Mouse (Mus musculus): ENCODE results near the gene P4hb. TPM values are rescaled to one million over a fixed set of nuclear protein-coding genes. Genes with fewer than 3 reads are reported as not detected.
A peak's percentile ranks its signal among the peaks of the same experiment; 100 is the strongest.
"Not testable (repeated sequence)": the region's sequence is repeated elsewhere in the genome, so short reads cannot be mapped to it uniquely, and the experiment has no call there.

The P4hb gene
- polyA plus RNA-seq, 1 experiment from 2014 or later = 640 TPM

- Histone ChIP-seq H3K4me3 (ENCODE audit: low read depth, low read length) (no peak overlapping the region), H3K9me3 (ENCODE audit: control insufficient read depth, low read length) (no peaks in the 10 kb centered on the region), H3K4me2 (ENCODE audit: low read depth, severe bottlenecking) (no peak overlapping the region), H3K4me1 (ENCODE audit: control insufficient read depth, insufficient read depth, low read length) (peaks cover 6% of the 10 kb centered on the region; the same call in 1 of the 2 replicates), H3K27ac (replicated peaks; ENCODE audit: low read depth, low read length) (no peak overlapping the region; the same call in 1 of the 2 replicates), H3K27me3 (ENCODE audit: control insufficient read depth, insufficient read depth, low read length) (no peaks in the 10 kb centered on the region), H3K9ac (ENCODE audit: low read length) (no peak overlapping the region), H3K36me3 (ENCODE audit: control insufficient read depth, insufficient read depth, low read length) (no peaks in the 10 kb centered on the region)
- ATAC-seq (ENCODE audit: insufficient number of reproducible peaks, low FRiP score, low TSS enrichment, low read depth) (no peak), DNase-seq (ENCODE audit: low spot score) (no peak)
- 76% methylated on average over 9 of the region's 9 CpGs for WGBS
Measured at GRCm38 (mm10) chr11:120520498-120520897, 52.6 kb downstream of the P4hb start.

GRCm38 (mm10) chr11:120519738-120520137 is 53.3 kb downstream of the P4hb start:
- no peak overlapping the region for H3K27ac ChIP-seq (replicated peaks; ENCODE audit: low read depth, low read length)
- H3K4me1 ChIP-seq (ENCODE audit: control insufficient read depth, insufficient read depth, low read length) = peaks cover 6% of the 10 kb centered on the region; the same call in 1 of the 2 replicates
- ATAC-seq (ENCODE audit: insufficient number of reproducible peaks, low FRiP score, low TSS enrichment, low read depth) (no peak), DNase-seq (ENCODE audit: low spot score) (peak; percentile 46)
- H3K9ac ChIP-seq (ENCODE audit: low read length) = peak overlapping the region; percentile 17; the same call in 1 of the 2 replicates
- H3K4me2 ChIP-seq (ENCODE audit: low read depth, severe bottlenecking) = no peak overlapping the region
- H3K9me3 ChIP-seq (ENCODE audit: control insufficient read depth, low read length) = no peaks in the 10 kb centered on the region
- H3K27me3 ChIP-seq (ENCODE audit: control insufficient read depth, insufficient read depth, low read length) = no peaks in the 10 kb centered on the region
- no peaks in the 10 kb centered on the region for H3K36me3 ChIP-seq (ENCODE audit: control insufficient read depth, insufficient read depth, low read length)
- 34% methylated on average over 9 of the region's 9 CpGs for WGBS
- no peak overlapping the region for H3K4me3 ChIP-seq (ENCODE audit: low read depth, low read length)

- DNase-seq (ENCODE audit: low spot score) = no peak
- no peak overlapping the region for H3K27ac ChIP-seq (replicated peaks; ENCODE audit: low read depth, low read length)
- peaks cover 6% of the 10 kb centered on the region; the same call in 1 of the 2 replicates for H3K4me1 ChIP-seq (ENCODE audit: control insufficient read depth, insufficient read depth, low read length)
- no peak for ATAC-seq (ENCODE audit: insufficient number of reproducible peaks, low FRiP score, low TSS enrichment, low read depth)
- 77% methylated on average over 6 of the region's 6 CpGs for WGBS
- H3K36me3 ChIP-seq (ENCODE audit: control insufficient read depth, insufficient read depth, low read length) = no peaks in the 10 kb centered on the region
- no peaks in the 10 kb centered on the region for H3K27me3 ChIP-seq (ENCODE audit: control insufficient read depth, insufficient read depth, low read length)
- H3K9ac ChIP-seq (ENCODE audit: low read length) = no peak overlapping the region
- H3K4me3 ChIP-seq (ENCODE audit: low read depth, low read length) = no peak overlapping the region
- no peaks in the 10 kb centered on the region for H3K9me3 ChIP-seq (ENCODE audit: control insufficient read depth, low read length)
- no peak overlapping the region for H3K4me2 ChIP-seq (ENCODE audit: low read depth, severe bottlenecking)
Measured at GRCm38 (mm10) chr11:120518558-120518957, 54.5 kb downstream of the P4hb start.

- H3K36me3 ChIP-seq (ENCODE audit: control insufficient read depth, insufficient read depth, low read length) = no peaks in the 10 kb centered on the region
- peaks cover 6% of the 10 kb centered on the region; the same call in 1 of the 2 replicates for H3K4me1 ChIP-seq (ENCODE audit: control insufficient read depth, insufficient read depth, low read length)
- no peak overlapping the region for H3K27ac ChIP-seq (replicated peaks; ENCODE audit: low read depth, low read length)
- no peak for DNase-seq (ENCODE audit: low spot score)
- WGBS = 65% methylated on average over 6 of the region's 6 CpGs
- no peaks in the 10 kb centered on the region for H3K9me3 ChIP-seq (ENCODE audit: control insufficient read depth, low read length)
- H3K4me3 ChIP-seq (ENCODE audit: low read depth, low read length) = no peak overlapping the region
- no peak for ATAC-seq (ENCODE audit: insufficient number of reproducible peaks, low FRiP score, low TSS enrichment, low read depth)
- no peak overlapping the region for H3K9ac ChIP-seq (ENCODE audit: low read length)
- no peaks in the 10 kb centered on the region for H3K27me3 ChIP-seq (ENCODE audit: control insufficient read depth, insufficient read depth, low read length)
- no peak overlapping the region for H3K4me2 ChIP-seq (ENCODE audit: low read depth, severe bottlenecking)
Measured at GRCm38 (mm10) chr11:120518027-120518426, 55.0 kb downstream of the P4hb start.

- no peak overlapping the region for H3K27ac ChIP-seq (replicated peaks; ENCODE audit: low read depth, low read length)
- no peaks in the 10 kb centered on the region for H3K27me3 ChIP-seq (ENCODE audit: control insufficient read depth, insufficient read depth, low read length)
- WGBS = 88% methylated on average over 4 of the region's 4 CpGs
- H3K4me1 ChIP-seq (ENCODE audit: control insufficient read depth, insufficient read depth, low read length) = peaks cover 6% of the 10 kb centered on the region; the same call in 1 of the 2 replicates
- no peaks in the 10 kb centered on the region for H3K9me3 ChIP-seq (ENCODE audit: control insufficient read depth, low read length)
- no peaks in the 10 kb centered on the region for H3K36me3 ChIP-seq (ENCODE audit: control insufficient read depth, insufficient read depth, low read length)
- H3K9ac ChIP-seq (ENCODE audit: low read length) = no peak overlapping the region
- ATAC-seq (ENCODE audit: insufficient number of reproducible peaks, low FRiP score, low TSS enrichment, low read depth) (no peak), DNase-seq (ENCODE audit: low spot score) (no peak)
- no peak overlapping the region for H3K4me3 ChIP-seq (ENCODE audit: low read depth, low read length)
- H3K4me2 ChIP-seq (ENCODE audit: low read depth, severe bottlenecking) = no peak overlapping the region
Measured at GRCm38 (mm10) chr11:120517147-120517546, 55.9 kb downstream of the P4hb start.

- peaks cover 8% of the 10 kb centered on the region for H3K4me1 ChIP-seq (ENCODE audit: control insufficient read depth, insufficient read depth, low read length)
- no peaks in the 10 kb centered on the region for H3K36me3 ChIP-seq (ENCODE audit: control insufficient read depth, insufficient read depth, low read length)
- no peak overlapping the region for H3K4me3 ChIP-seq (ENCODE audit: low read depth, low read length)
- no peak overlapping the region for H3K4me2 ChIP-seq (ENCODE audit: low read depth, severe bottlenecking)
- WGBS = 17% methylated on average over 17 of the region's 17 CpGs
- ATAC-seq (ENCODE audit: insufficient number of reproducible peaks, low FRiP score, low TSS enrichment, low read depth) (peak; percentile 55; the same call in 1 of the 2 replicates), DNase-seq (ENCODE audit: low spot score) (peak; percentile 95)
- H3K27me3 ChIP-seq (ENCODE audit: control insufficient read depth, insufficient read depth, low read length) = no peaks in the 10 kb centered on the region
- no peak overlapping the region for H3K27ac ChIP-seq (replicated peaks; ENCODE audit: low read depth, low read length)
- no peak overlapping the region for H3K9ac ChIP-seq (ENCODE audit: low read length)
- H3K9me3 ChIP-seq (ENCODE audit: control insufficient read depth, low read length) = no peaks in the 10 kb centered on the region
Measured at GRCm38 (mm10) chr11:120515611-120516010, 57.4 kb downstream of the P4hb start.

GRCm38 (mm10) chr11:120514262-120514661 is 58.8 kb downstream of the P4hb start:
- DNase-seq (ENCODE audit: low spot score); H3K4me1 ChIP-seq (ENCODE audit: control insufficient read depth, insufficient read depth, low read length); H3K36me3 ChIP-seq (ENCODE audit: control insufficient read depth, insufficient read depth, low read length); H3K9me3 ChIP-seq (ENCODE audit: control insufficient read depth, low read length); H3K27me3 ChIP-seq (ENCODE audit: control insufficient read depth, insufficient read depth, low read length); H3K4me3 ChIP-seq (ENCODE audit: low read depth, low read length); H3K9ac ChIP-seq (ENCODE audit: low read length); H3K4me2 ChIP-seq (ENCODE audit: low read depth, severe bottlenecking); H3K27ac ChIP-seq (replicated peaks; ENCODE audit: low read depth, low read length); ATAC-seq (ENCODE audit: insufficient number of reproducible peaks, low FRiP score, low TSS enrichment, low read depth): not testable (repeated sequence)
- 90% methylated on average over 2 of the region's 2 CpGs for WGBS

GRCm38 (mm10) chr11:120512790-120513453 is 60.1 kb downstream of the P4hb start:
- no peak overlapping the region for H3K4me3 ChIP-seq (ENCODE audit: low read depth, low read length)
- peaks cover 5% of the 10 kb centered on the region; the same call in 1 of the 2 replicates for H3K4me1 ChIP-seq (ENCODE audit: control insufficient read depth, insufficient read depth, low read length)
- H3K36me3 ChIP-seq (ENCODE audit: control insufficient read depth, insufficient read depth, low read length) = no peaks in the 10 kb centered on the region
- no peak overlapping the region for H3K27ac ChIP-seq (replicated peaks; ENCODE audit: low read depth, low read length)
- H3K4me2 ChIP-seq (ENCODE audit: low read depth, severe bottlenecking) = no peak overlapping the region
- no peaks in the 10 kb centered on the region for H3K27me3 ChIP-seq (ENCODE audit: control insufficient read depth, insufficient read depth, low read length)
- ATAC-seq (ENCODE audit: insufficient number of reproducible peaks, low FRiP score, low TSS enrichment, low read depth) (no peak), DNase-seq (ENCODE audit: low spot score) (no peak)
- H3K9me3 ChIP-seq (ENCODE audit: control insufficient read depth, low read length) = no peaks in the 10 kb centered on the region
- no peak overlapping the region for H3K9ac ChIP-seq (ENCODE audit: low read length)
- WGBS = 28% methylated on average over 6 of the region's 6 CpGs

Measured in limb, embryonic 11.5 days (tissue).